Mouse (Mus musculus): ENCODE measurements at regions not wholly inside any gene's neighbourhood (a gene's known extent, or its start where the extent isn't known, plus 50 kb on each side); places are given as distances from the start of the nearest gene placed in this dataset.

DNA sequence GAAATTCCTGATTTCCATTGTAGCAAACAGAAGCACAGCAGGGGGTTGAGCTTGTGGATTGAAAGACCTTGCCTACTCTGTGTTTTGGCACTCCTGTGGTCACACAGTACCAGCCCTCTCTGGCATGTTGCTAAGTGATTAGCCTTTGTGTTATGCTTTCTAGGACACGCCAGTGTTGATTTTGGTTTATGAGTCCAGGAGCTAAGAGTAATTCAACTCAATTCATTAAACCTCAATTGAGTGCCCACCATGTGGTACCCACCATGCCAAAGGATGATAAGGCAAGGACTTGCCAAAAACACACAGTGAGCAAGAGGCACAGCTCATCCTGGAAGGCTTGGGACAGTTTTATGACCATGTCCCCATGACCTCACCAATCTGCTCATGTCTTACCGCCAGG lies 221.1 kb upstream of the Sox14 start:
- DNase-seq (ENCODE audit: low spot score) = peak; percentile 55

DNA sequence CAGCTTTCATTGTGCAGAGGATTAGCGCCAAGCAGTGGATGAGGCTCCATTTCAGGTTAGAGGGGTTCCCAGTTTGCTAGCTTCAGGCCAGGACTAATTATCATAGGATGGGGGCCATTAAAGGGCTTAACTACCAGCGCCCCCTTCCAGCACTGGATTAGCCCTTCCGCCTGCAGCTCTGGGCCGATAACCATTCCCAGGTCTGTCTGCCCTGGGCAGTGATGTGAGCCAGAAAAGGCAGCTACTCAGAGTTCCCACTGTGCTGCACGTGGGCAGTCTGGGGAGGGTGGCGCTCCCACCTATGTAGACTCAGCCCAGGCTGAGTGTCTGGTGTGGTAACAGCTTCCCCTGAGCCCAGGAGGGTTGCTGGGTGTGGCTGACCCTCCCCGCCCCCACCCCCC lies 219.6 kb upstream of the Sox14 start:
- DNase-seq (ENCODE audit: low spot score) = peak; percentile 49

DNA sequence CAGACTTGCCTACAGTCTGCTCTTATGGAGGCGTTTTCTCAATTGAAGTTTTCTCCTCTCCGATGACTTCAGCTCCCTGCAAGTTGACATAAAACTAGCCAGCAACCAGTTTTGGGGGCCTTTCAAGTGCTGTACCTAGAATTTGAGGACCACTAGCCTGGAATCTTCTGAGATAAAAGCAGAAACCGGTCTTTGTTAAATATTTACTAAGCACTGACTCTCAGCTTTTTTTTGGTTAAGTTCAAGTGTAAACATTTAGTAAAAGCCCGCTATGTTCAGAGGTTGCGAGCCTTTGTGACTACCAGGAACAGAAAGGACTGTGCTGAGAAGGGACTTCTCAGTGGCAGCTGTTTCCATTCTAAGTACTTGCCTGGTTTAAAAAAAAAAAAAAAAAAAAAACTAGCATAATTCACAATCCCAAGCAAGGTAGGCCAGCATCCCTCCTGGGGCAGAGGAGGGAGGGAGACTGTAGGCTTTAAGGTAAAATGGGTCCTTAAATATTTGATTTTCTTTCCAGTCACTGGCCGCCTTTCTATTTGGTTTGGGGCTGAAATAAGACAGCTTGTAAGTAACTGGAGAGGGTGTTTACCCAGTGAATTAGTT lies 219.1 kb upstream of the Sox14 start:
- DNase-seq (ENCODE audit: low spot score) = no peak

DNA sequence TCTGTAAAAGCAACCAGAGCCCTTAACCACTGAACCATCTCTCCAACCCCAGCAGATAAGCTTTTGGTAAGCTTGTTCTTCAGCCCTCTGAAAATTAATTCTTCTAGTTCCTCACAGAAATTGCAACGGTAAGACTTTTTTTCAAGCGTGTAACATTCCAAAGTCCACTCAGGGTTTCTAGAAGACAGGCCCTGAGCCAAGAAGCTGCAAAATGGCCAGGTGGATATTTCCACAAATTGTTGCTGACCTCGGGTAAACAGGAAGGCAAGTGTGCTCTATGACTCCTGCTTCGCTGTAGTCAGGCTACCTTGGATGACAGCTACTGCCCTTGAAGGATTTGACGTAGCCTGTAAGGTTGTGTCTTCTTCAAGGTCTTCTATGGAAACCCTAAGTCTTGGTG lies 195.2 kb upstream of the Sox14 start:
- DNase-seq (ENCODE audit: low spot score) = no peak

DNA sequence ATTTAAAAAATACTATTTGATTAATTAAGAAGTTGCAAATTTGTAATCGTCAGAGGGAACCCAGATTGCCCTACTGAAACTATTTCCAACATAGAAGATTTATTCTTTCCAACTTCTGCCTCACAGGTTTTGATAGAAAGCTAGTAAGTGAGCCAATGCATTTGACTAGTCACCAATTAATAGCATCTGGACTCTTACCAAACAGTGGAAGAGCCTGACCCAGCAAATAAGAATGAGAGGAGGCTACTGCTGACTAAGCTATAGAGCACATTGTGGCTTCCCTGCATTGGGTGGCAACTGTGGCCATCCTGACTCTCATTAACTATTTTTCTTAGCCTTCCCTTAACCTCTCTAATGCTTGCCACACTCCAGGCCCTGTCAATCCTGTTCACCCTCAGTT lies 182.6 kb upstream of the Sox14 start:
- DNase-seq (ENCODE audit: low spot score) = no peak

DNA sequence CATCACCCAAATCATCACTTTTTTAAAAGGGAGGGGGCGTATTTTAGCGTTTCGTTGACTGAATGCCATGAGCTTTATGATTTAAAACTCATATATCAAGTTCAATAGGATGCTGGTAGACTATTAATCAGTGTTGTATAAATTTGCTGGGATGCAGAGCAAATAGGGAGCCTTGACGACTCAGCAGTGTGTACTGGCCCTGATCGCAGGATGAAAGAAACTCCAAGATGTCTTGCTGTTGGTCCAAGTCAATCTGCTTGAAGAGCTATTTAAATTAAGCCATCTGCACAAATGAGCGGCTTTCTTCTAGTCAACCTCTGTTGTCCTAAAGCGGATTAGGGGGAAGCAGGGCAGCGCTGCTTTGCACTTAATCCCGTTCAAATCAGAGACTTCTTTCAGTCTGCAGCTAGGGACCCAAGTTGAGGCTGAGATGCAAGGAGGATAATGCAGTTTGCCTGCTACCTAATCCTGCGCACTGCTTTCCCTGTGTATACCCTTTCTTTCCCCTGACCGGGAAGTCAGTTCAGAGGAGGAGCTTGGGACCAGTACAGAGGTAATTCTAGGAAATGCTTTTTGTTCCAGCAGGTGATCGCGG lies 170.3 kb upstream of the Sox14 start:
- peak; percentile 46 for DNase-seq (ENCODE audit: low spot score)

DNA sequence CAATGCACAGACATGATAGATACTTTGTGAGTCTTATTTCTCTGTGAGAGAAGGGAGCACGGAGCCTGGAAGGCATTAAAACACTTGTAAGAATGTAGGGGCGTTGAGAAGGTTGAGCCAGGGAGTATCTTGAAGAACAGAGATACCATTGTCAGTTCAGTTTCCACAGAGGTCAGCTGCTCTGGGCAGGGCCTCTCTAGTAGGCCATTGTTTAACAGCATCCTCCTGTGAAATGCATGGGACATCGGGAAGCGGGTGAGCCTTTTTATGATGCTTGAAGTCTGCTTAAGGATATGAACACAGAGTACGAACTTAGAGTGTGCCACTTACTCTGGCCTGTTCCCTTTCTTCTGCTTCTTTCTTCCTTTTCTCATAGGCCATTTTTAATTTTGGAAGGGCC lies 169.7 kb upstream of the Sox14 start:
- DNase-seq (ENCODE audit: low spot score) = peak; percentile 34

DNA sequence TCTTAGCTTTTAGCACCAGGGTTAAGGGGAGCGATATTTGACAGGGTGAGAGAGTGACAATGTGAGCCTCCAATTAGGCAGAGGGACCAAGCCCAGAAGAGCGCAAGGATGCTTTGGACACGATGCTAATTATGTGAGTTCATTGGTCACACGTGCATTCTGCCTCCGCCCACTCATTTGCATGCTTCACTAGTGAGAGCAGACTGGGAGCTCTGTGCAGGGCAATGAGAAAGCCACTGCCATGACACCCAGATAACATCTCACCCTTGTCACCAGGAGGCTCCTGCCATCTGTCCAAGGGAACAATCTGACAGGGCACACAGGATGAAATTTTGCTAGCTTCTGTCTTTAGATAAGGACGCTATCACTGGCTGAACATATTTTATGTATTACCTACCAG lies 165.8 kb upstream of the Sox14 start:
- DNase-seq (ENCODE audit: low spot score) = peak; percentile 42

DNA sequence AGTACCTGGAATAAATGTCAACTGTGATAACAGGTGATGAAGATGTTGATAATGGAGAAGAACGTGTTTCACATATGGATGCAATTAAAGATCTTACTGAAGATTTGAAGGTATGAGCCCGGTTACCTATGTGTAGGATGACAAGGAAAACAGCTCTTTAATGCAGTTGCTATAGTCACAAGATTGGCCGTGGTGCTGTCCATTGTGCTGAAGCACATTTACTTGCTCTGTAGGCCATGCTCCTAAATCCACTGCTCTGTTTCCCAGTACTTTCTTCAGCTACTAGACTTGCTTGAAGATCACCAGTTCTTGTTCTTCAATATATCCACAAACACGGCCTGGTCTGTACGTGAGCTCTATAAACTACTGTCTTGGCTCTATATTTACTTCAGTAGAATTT lies 147.7 kb upstream of the Sox14 start:
- DNase-seq (ENCODE audit: low spot score) = peak; percentile 83

DNA sequence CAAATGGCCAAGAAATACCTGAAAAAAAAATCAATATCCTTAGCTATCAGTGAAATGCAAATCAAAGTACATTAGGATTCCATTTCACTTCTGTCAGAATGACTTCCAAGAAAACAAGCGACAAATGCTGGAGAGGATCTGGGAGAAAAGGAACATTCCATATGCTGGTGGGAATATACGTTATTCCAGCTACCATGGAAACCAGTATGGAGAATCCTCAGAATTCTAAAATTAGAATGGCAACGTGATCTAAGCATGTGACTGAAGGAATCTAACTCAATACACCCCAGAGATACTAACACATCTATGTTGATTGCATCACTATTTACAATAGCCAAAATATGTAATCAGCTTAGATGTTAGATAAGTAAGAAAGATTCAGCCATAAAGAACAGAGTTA lies 146.1 kb upstream of the Sox14 start:
- DNase-seq (ENCODE audit: low spot score) = no peak

DNA sequence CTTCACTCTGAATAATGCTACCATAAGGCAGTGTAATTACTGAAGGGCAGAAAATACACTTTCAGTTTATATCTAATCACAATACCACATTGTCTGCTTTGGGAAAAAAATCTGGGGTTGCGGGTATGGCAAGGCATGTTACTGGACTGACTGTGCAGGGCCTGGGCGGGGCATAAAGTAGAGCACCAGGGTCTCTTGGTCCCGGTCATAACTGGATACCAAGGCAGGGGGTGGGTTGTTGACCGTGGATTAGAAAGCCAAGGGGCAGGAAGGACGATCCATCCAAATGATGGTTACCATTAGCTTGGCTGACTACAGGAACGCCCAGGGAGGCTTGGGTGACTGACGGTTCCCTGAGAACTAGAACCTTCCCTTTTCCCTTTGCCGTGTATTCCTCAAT lies 119.2 kb upstream of the Sox14 start:
- peak; percentile 23 for DNase-seq (ENCODE audit: low spot score)

DNA sequence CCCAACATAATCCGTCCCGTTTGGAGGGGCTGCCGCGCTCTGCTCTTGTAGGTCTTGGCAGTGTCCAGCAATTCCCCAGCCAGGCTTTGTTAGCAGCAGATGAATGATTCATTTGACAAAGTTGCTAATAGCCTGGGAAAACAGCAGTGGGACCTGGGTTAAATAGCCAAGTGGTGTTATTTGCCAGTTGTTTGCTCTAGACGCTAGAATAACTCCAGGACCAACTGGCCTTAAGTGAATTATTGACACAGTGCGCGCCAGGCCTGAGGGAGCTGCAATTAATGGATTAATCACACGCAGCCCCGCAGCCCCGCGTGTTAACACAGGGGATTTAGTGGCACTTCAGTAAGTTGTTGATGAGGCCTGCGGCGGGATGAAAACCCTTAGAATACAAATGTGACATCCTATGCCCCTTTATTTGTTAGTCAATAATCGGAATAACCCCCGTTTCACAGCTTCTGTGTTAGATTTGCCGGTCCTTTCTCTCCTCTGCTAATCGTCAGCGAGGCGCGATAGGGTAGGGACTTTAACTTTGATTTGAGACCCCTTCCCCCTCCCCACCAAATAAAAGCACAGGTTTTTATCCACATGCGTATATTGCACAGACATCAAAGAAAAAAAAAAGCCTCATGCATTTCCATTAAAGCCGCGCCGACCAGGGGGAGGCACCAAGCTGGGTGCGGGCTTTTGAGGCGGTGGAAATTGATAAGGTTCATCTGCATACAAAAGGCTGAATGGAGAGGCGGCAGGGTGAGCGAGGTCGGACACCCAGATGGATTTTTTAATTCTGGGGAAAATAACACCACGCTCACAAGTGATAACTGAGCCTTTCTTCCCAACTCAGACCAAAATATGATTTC lies 118.5 kb upstream of the Sox14 start:
- DNase-seq (ENCODE audit: low spot score) = peak; percentile 74

DNA sequence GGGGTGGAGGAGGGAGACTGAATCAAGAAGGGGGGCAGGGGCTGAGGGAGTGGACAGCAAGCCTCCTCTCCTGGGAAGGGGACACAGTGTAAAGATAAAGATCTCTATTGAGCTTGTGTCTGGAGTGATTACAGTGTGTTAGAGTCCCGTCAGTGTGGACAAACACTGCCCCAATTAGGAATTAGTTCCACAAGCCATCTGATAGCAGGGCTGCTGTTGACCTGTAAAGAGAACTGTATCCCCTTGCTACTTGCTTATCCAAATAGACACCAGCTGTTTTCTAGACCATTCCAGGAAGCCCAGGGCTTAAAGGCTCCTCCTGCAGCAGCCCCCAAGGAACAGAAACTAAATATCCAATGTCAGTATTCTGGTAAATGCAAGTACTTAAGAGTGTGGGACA lies 111.4 kb upstream of the Sox14 start:
- DNase-seq (ENCODE audit: low spot score) = peak; percentile 17

DNA sequence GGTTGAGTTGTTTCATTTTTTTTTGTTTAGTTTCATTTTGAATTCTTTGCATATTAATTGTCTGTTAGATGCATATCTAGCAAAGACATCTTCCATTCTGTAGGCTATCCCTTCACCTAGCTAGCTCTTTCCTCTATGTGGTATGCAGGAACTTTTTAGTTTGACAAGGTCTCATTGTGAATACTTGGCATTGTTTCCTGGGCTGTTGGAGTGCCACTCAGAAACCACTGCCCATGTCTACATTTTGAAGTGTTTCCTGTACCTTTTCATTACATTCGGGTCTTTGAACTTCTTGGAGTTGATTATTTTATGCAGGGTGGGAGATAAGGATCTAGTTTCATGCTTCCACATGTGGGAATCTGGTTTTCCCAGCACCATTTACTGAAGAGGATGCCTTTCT lies 104.8 kb upstream of the Sox14 start:
- DNase-seq (ENCODE audit: low spot score) = no peak

DNA sequence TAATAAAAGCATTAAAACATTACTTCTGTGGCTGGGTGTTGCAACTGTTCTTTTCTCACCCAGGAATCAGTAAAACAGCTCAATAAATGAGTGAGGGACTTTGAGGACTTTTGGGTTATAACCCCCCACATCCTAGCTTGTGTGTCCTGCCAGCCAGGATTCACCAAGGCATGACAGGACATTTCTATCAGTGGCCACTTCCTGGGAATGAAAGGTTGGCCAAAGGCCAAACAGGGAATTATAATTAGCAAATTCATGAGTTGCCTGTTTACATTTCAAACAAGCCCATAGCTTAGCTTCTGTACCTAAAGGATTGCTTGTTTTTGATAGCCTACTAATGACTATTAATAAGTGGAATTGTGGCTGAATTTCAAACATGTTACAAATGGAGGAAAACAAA lies 85.6 kb upstream of the Sox14 start:
- DNase-seq (ENCODE audit: low spot score) = no peak

DNA sequence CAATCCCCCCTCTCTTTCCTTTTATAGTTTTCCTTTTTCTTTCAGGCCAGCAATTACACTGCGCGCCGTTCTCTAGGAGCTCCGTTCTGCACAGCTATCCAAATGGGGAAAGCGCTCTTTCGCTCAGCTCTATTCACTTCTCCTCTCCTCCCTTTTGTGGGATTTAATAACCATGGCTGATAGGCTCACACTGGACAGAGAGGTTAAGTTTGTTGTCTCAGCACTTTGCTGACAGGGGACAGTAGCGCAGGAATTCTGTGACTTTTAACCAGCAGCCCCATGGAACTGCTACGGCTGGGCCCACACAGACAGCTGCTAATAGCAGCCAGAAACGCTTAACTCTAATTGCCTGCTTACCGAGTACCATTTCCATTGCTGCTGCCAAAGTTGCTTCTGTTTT lies 78.8 kb upstream of the Sox14 start:
- DNase-seq (ENCODE audit: low spot score) = peak; percentile 45

DNA sequence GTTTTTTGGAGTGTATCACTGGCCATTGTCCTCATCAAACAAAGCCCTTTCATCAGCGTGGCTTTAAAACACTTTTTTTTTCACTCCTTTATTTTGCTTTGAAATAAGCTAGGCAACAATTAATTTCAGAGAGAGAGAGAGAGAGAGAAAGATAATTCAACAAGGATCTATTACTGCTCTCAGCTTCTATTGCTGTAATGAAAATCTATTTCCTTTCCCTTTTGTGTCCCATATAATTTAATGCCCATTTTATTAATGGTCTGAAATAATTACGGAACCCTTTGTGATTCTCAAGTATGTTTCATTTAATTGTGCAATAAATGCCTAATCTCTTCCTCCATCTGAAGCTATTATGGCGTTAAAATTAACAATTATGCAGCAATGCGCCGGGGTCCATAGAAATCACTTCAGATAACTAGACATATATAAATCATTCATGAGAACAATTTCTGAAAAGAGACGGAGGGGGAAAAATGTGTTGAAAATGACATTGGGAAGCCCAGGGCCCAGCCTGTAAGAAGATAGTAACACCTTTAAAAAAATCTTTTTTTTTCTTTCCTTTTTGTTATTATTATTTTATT lies 78.2 kb upstream of the Sox14 start:
- DNase-seq (ENCODE audit: low spot score) = no peak

All from embryo, embryonic 10 days (tissue).